Comparison of ENCODE assay signal across 19 mouse cellular contexts in genomic region chr10:3939895-3940595, GRCm38 (mm10). TPM values are rescaled to one million over a fixed set of nuclear protein-coding genes. Genes with fewer than 3 reads are reported as not detected.
DNase-seq lines count a peak whose midpoint lies in the region; ATAC-seq and TF ChIP-seq lines count a peak whose summit lies in the region.
"Had no signal": no experiment of that assay in that cellular context is flagged by ENCODE, and none has a peak within 500 bp of the region (broad histone marks: within the 10 kb centered on the region; RNA-seq: fewer than 3 reads in every experiment).

No protein-coding gene starts in this region.

- H3K36me3 ChIP-seq in forebrain, embryonic 10.5 days (replicated peaks): peaks cover 35% of the 10 kb centered on the region
- no peaks in the 10 kb centered on the region for H3K36me3 ChIP-seq in forebrain, embryonic 16.5 days (ENCODE audit: control insufficient read depth, insufficient read depth)
- H3K36me3 ChIP-seq in kidney, postnatal 0 days (ENCODE audit: insufficient read depth, low read length): peaks cover 8% of the 10 kb centered on the region; the same call in 1 of the 2 replicates
- no peaks in the 10 kb centered on the region for H3K36me3 ChIP-seq in kidney, adult 2 months (ENCODE audit: control insufficient read depth, insufficient read depth, low read length)
- H3K36me3 ChIP-seq in E14TG2a.4 (ENCODE audit: insufficient read depth, low read length): peaks cover 10% of the 10 kb centered on the region; the same call in 1 of the 2 replicates
- H3K36me3 ChIP-seq in limb, embryonic 10.5 days: no peaks in the 10 kb centered on the region

- H3K27me3 ChIP-seq in forebrain, embryonic 10.5 days (ENCODE audit: poor library complexity, severe bottlenecking): no peaks in the 10 kb centered on the region
- H3K27me3 ChIP-seq in forebrain, embryonic 16.5 days (replicated peaks; ENCODE audit: control insufficient read depth, insufficient read depth, low read length): no peaks in the 10 kb centered on the region
- H3K27me3 ChIP-seq in kidney, postnatal 0 days (ENCODE audit: insufficient read depth, low read length): no peaks in the 10 kb centered on the region
- no peaks in the 10 kb centered on the region for H3K27me3 ChIP-seq in kidney, adult 2 months (replicated peaks; ENCODE audit: control insufficient read depth, insufficient read depth, low read length)
- H3K27me3 ChIP-seq in E14TG2a.4 (ENCODE audit: insufficient read depth, low read length): no peaks in the 10 kb centered on the region
- H3K27me3 ChIP-seq in limb, embryonic 10.5 days (ENCODE audit: low read depth, poor library complexity, severe bottlenecking): no peaks in the 10 kb centered on the region
- H3K27me3 ChIP-seq: forebrain, embryonic 12.5 days had no signal

- no peak overlapping the region for H3K9ac ChIP-seq in forebrain, embryonic 16.5 days (replicated peaks; ENCODE audit: low read depth, low read length)
- no peak overlapping the region for H3K9ac ChIP-seq in kidney, postnatal 0 days (ENCODE audit: low read depth, low read length)
- H3K9ac ChIP-seq: forebrain, embryonic 12.5 days; liver, embryonic 14.5 days had no signal

- ATAC-seq in forebrain, embryonic 16.5 days: no peak
- no peak for ATAC-seq in kidney, postnatal 0 days (replicated peaks; ENCODE audit: low FRiP score, low read depth)
- ATAC-seq in cerebellum, adult (ENCODE audit: insufficient number of reproducible peaks, low FRiP score, low TSS enrichment): no peak
- ATAC-seq: activated CD4-positive, CD25-positive, alpha-beta regulatory T cell, adult 4 months; CD4-positive, CD25-positive, alpha-beta regulatory T cell, adult 4 months; midbrain, embryonic 16.5 days had no signal

- no peak for TF ChIP-seq CTCF in kidney, postnatal 0 days (IDR thresholded peaks at IDR 0.05; ENCODE audit: low read depth)
- no peak for TF ChIP-seq CTCF in kidney, adult 2 months (conservative IDR thresholded peaks at IDR 0.05; ENCODE audit: insufficient read depth, insufficient read length, low read depth, low read length)
- no peak for TF ChIP-seq CTCF in E14TG2a.4 (conservative IDR thresholded peaks at IDR 0.05; ENCODE audit: low read length)

- H3K27ac ChIP-seq in forebrain, embryonic 10.5 days: peak overlapping the region; percentile 74
- H3K27ac ChIP-seq in forebrain, embryonic 16.5 days (ENCODE audit: low read length): no peak overlapping the region
- peak overlapping the region; percentile 64; the same call in 1 of the 2 replicates for H3K27ac ChIP-seq in kidney, postnatal 0 days
- H3K27ac ChIP-seq in kidney, adult 2 months (ENCODE audit: insufficient read depth, low read depth, low read length): no peak overlapping the region
- peak overlapping the region; percentile 75; the same call in 1 of the 2 replicates for H3K27ac ChIP-seq in limb, embryonic 10.5 days
- H3K27ac ChIP-seq: forebrain, embryonic 12.5 days; hindbrain, postnatal 0 days; layer of hippocampus, adult 2 months; liver, embryonic 14.5 days had no signal

- H3K4me2 ChIP-seq in forebrain, embryonic 16.5 days (ENCODE audit: low read length): no peak overlapping the region
- no peak overlapping the region for H3K4me2 ChIP-seq in kidney, postnatal 0 days (ENCODE audit: low read length)
- H3K4me2 ChIP-seq: forebrain, embryonic 12.5 days had no signal

- no peak for DNase-seq in forebrain, embryonic 10.5 days (ENCODE audit: extremely low spot score, low spot score)
- DNase-seq in kidney, postnatal 0 days (ENCODE audit: low spot score): no peak
- no peak for DNase-seq in kidney, adult 2 months
- DNase-seq in limb, embryonic 10.5 days (ENCODE audit: low spot score): no peak
- no peak for DNase-seq in cerebellum, adult 18-20 months
- DNase-seq: adrenal gland, postnatal 36 days; kidney, adult 9 months; left cerebral cortex, postnatal 4 days had no signal

- no peaks in the 10 kb centered on the region for H3K9me3 ChIP-seq in forebrain, embryonic 10.5 days
- no peaks in the 10 kb centered on the region for H3K9me3 ChIP-seq in forebrain, embryonic 16.5 days (ENCODE audit: control insufficient read depth, low read length)
- no peaks in the 10 kb centered on the region for H3K9me3 ChIP-seq in kidney, postnatal 0 days (replicated peaks; ENCODE audit: low read length)
- no peaks in the 10 kb centered on the region for H3K9me3 ChIP-seq in E14TG2a.4 (ENCODE audit: low read length)
- no peaks in the 10 kb centered on the region for H3K9me3 ChIP-seq in limb, embryonic 10.5 days (replicated peaks)
- H3K9me3 ChIP-seq: forebrain, embryonic 12.5 days; heart, embryonic 10.5 days had no signal

- H3K4me3 ChIP-seq in forebrain, embryonic 10.5 days: no peak overlapping the region
- H3K4me3 ChIP-seq in forebrain, embryonic 16.5 days (replicated peaks; ENCODE audit: low read length): no peak overlapping the region
- no peak overlapping the region for H3K4me3 ChIP-seq in kidney, postnatal 0 days (replicated peaks; ENCODE audit: low read depth, low read length)
- no peak overlapping the region for H3K4me3 ChIP-seq in kidney, adult 2 months (ENCODE audit: insufficient read depth, low read depth, low read length)
- peak overlapping the region; percentile 63 for H3K4me3 ChIP-seq in E14TG2a.4 (replicated peaks; ENCODE audit: low read length)
- no peak overlapping the region for H3K4me3 ChIP-seq in limb, embryonic 10.5 days
- H3K4me3 ChIP-seq: forebrain, embryonic 12.5 days; heart, embryonic 10.5 days; layer of hippocampus, adult 2 months had no signal

- peaks cover 21% of the 10 kb centered on the region for H3K4me1 ChIP-seq in forebrain, embryonic 10.5 days
- no peaks in the 10 kb centered on the region for H3K4me1 ChIP-seq in forebrain, embryonic 16.5 days (replicated peaks; ENCODE audit: control insufficient read depth, insufficient read depth, low read length)
- H3K4me1 ChIP-seq in kidney, postnatal 0 days (replicated peaks; ENCODE audit: insufficient read depth, low read length): 0 out of 2 replicates have a peak, but pooled peaks cover 4% of the 10 kb centered on the region
- peaks cover 5% of the 10 kb centered on the region for H3K4me1 ChIP-seq in kidney, adult 2 months (ENCODE audit: control insufficient read depth, insufficient read depth, low read length)
- peaks cover 57% of the 10 kb centered on the region for H3K4me1 ChIP-seq in E14TG2a.4 (replicated peaks; ENCODE audit: low read depth, low read length)
- peaks cover 16% of the 10 kb centered on the region for H3K4me1 ChIP-seq in limb, embryonic 10.5 days

- TF ChIP-seq POLR2A in kidney, adult 2 months (IDR thresholded peaks at IDR 0.05; ENCODE audit: low read depth, low read length): no peak

- WGBS in forebrain, embryonic 10.5 days: 89% methylated on average over 11 of the region's 11 CpGs
- WGBS in forebrain, embryonic 16.5 days: 93% methylated on average over 11 of the region's 11 CpGs
- WGBS in kidney, postnatal 0 days: 87% methylated on average over 11 of the region's 11 CpGs
- WGBS in kidney, adult 2 months: 86% methylated on average over 11 of the region's 11 CpGs
- 89% methylated on average over 11 of the region's 11 CpGs for WGBS in limb, embryonic 10.5 days

RNA-seq across cellular contexts. Expression of gene Mthfd1l, which starts 32.9 kb away (rescaled TPM):
- 24.5 and 26.8 TPM in 2 replicates for polyA plus RNA-seq in forebrain, embryonic 10.5 days (2016; fragmentation: Nextera tagmentation; extraction: Ambion mirVana)
- polyA plus RNA-seq in forebrain, embryonic 16.5 days (2015; fragmentation: Nextera tagmentation; extraction: Ambion mirVana): 3.9 and 4.6 TPM in 2 replicates
- polyA plus RNA-seq in kidney, postnatal 0 days (2015; fragmentation: Nextera tagmentation; extraction: Ambion mirVana): 9.1 and 10.7 TPM in 2 replicates
- 0.31 and 0.77 TPM in 2 replicates for polyA plus RNA-seq in kidney, adult 2 months (2012; rRNA removed)
- 19.5 and 25.6 TPM in 2 replicates for polyA plus RNA-seq in limb, embryonic 10.5 days (2016; fragmentation: Nextera tagmentation; extraction: Ambion mirVana)

Comparison
In these comparisons a context has a peak if more than half of its experiments do, and no peak if none do; other contexts are left out.
1. H3K27ac ChIP-seq: peak in forebrain, embryonic 10.5 days (single experiment), kidney, postnatal 0 days (single experiment) and limb, embryonic 10.5 days (single experiment); none in forebrain, embryonic 16.5 days (single experiment) and kidney, adult 2 months (single experiment).